Comparison of ENCODE assay signal across 8 mouse cellular contexts in genomic region chr2:110949679-110950431, GRCm38 (mm10). TPM values are rescaled to one million over a fixed set of nuclear protein-coding genes. Genes with fewer than 3 reads are reported as not detected.
DNase-seq lines count a peak whose midpoint lies in the region; ATAC-seq and TF ChIP-seq lines count a peak whose summit lies in the region.

No protein-coding gene starts in this region.

- WGBS in lung, embryonic 14.5 days: 3% methylated on average over 20 of the region's 20 CpGs
- 11% methylated on average over 20 of the region's 20 CpGs for WGBS in embryonic facial prominence, embryonic 11.5 days
- WGBS in midbrain, embryonic 12.5 days: 4% methylated on average over 20 of the region's 20 CpGs
- WGBS in stomach, postnatal 0 days: 3% methylated on average over 20 of the region's 20 CpGs

- H3K4me2 ChIP-seq in lung, embryonic 14.5 days: peak overlapping the region; percentile 54
- H3K4me2 ChIP-seq in embryonic facial prominence, embryonic 11.5 days (ENCODE audit: low read depth, low read length): peak overlapping the region; percentile 54
- peak overlapping the region; percentile 62 for H3K4me2 ChIP-seq in midbrain, embryonic 12.5 days (replicated peaks)
- peak overlapping the region; percentile 27 for H3K4me2 ChIP-seq in stomach, postnatal 0 days (replicated peaks; ENCODE audit: low read depth)

- H3K4me1 ChIP-seq in lung, embryonic 14.5 days (ENCODE audit: insufficient read depth): no peaks in the 10 kb centered on the region
- H3K4me1 ChIP-seq in embryonic facial prominence, embryonic 11.5 days (ENCODE audit: control insufficient read depth, insufficient read depth, low read length): no peaks in the 10 kb centered on the region
- 0 out of 2 replicates have a peak, but pooled peaks cover 2% of the 10 kb centered on the region for H3K4me1 ChIP-seq in midbrain, embryonic 12.5 days
- no peaks in the 10 kb centered on the region for H3K4me1 ChIP-seq in stomach, postnatal 0 days (replicated peaks; ENCODE audit: control insufficient read depth, insufficient read depth)

- H3K27ac ChIP-seq in lung, embryonic 14.5 days (ENCODE audit: low read depth): no peak overlapping the region
- H3K27ac ChIP-seq in embryonic facial prominence, embryonic 11.5 days (replicated peaks; ENCODE audit: low read depth, low read length): no peak overlapping the region
- H3K27ac ChIP-seq in midbrain, embryonic 12.5 days (replicated peaks): no peak overlapping the region
- H3K27ac ChIP-seq in stomach, postnatal 0 days (replicated peaks): no peak overlapping the region

- peak; percentile 92 for ATAC-seq in lung, embryonic 14.5 days (ENCODE audit: insufficient read depth)
- peak; percentile 98 for ATAC-seq in embryonic facial prominence, embryonic 11.5 days (replicated peaks; ENCODE audit: insufficient number of reproducible peaks, low FRiP score, low TSS enrichment, low read depth)
- peak; percentile 98 for ATAC-seq in midbrain, embryonic 12.5 days (ENCODE audit: low FRiP score, low read depth)
- ATAC-seq in stomach, postnatal 0 days (ENCODE audit: low FRiP score, low TSS enrichment): 0 out of 2 replicates have a peak, but pooled peaks have one; percentile 26

- H3K9me3 ChIP-seq in lung, embryonic 14.5 days (ENCODE audit: low read depth, low read length): no peaks in the 10 kb centered on the region
- H3K9me3 ChIP-seq in embryonic facial prominence, embryonic 11.5 days (replicated peaks; ENCODE audit: control insufficient read depth, low read length): no peaks in the 10 kb centered on the region
- no peaks in the 10 kb centered on the region for H3K9me3 ChIP-seq in midbrain, embryonic 12.5 days
- no peaks in the 10 kb centered on the region for H3K9me3 ChIP-seq in stomach, postnatal 0 days (ENCODE audit: control insufficient read depth, low read length)

- DNase-seq in lung, embryonic 14.5 days: peak; percentile 43
- DNase-seq in lung, postnatal 25 days (ENCODE audit: low spot score): no peak
- DNase-seq in embryonic facial prominence, embryonic 11.5 days (ENCODE audit: low spot score): peak; percentile 76
- peak; percentile 2 to 14 for DNase-seq in heart, adult 9 months (ENCODE audit: low spot score in 2 of 2)
- DNase-seq in layer of hippocampus, adult 9-10 months (ENCODE audit: low spot score): peak; percentile 8
- DNase-seq in stomach, postnatal 0 days (ENCODE audit: low spot score): no peak
- DNase-seq in spleen, postnatal 10 days (ENCODE audit: low spot score in 2 of 2): no peak

- no peak for TF ChIP-seq EP300 in stomach, postnatal 0 days (optimal IDR thresholded peaks at IDR 0.05)

- H3K9ac ChIP-seq in lung, embryonic 14.5 days: no peak overlapping the region
- H3K9ac ChIP-seq in embryonic facial prominence, embryonic 11.5 days (replicated peaks; ENCODE audit: low read length): 0 out of 2 replicates have a peak overlapping the region, but pooled peaks have one; percentile 3
- peak overlapping the region; percentile 48 for H3K9ac ChIP-seq in midbrain, embryonic 12.5 days (replicated peaks)
- H3K9ac ChIP-seq in stomach, postnatal 0 days (ENCODE audit: low read length): no peak overlapping the region

- TF ChIP-seq CTCF in lung, embryonic 14.5 days (IDR thresholded peaks at IDR 0.05; ENCODE audit: low read depth): no peak
- no peak for TF ChIP-seq CTCF in stomach, postnatal 0 days (IDR thresholded peaks at IDR 0.05; ENCODE audit: low read depth)

- H3K36me3 ChIP-seq in lung, embryonic 14.5 days (ENCODE audit: insufficient read depth): no peaks in the 10 kb centered on the region
- H3K36me3 ChIP-seq in embryonic facial prominence, embryonic 11.5 days (replicated peaks; ENCODE audit: control insufficient read depth, insufficient read depth, low read depth, low read length): no peaks in the 10 kb centered on the region
- no peaks in the 10 kb centered on the region for H3K36me3 ChIP-seq in midbrain, embryonic 12.5 days
- no peaks in the 10 kb centered on the region for H3K36me3 ChIP-seq in stomach, postnatal 0 days (ENCODE audit: control insufficient read depth, insufficient read depth, low read length)

- peak overlapping the region; percentile 18 for H3K4me3 ChIP-seq in lung, embryonic 14.5 days (ENCODE audit: low read depth, low read length)
- H3K4me3 ChIP-seq in embryonic facial prominence, embryonic 11.5 days (ENCODE audit: low read depth, low read length): peak overlapping the region; percentile 25
- H3K4me3 ChIP-seq in midbrain, embryonic 12.5 days: peak overlapping the region; percentile 44
- no peak overlapping the region for H3K4me3 ChIP-seq in stomach, postnatal 0 days (ENCODE audit: low read depth, low read length)

- H3K27me3 ChIP-seq in lung, embryonic 14.5 days (ENCODE audit: insufficient read depth, low read length): no peaks in the 10 kb centered on the region
- H3K27me3 ChIP-seq in embryonic facial prominence, embryonic 11.5 days (ENCODE audit: control insufficient read depth, insufficient read depth, low read length): no peaks in the 10 kb centered on the region
- H3K27me3 ChIP-seq in midbrain, embryonic 12.5 days: no peaks in the 10 kb centered on the region
- H3K27me3 ChIP-seq in stomach, postnatal 0 days (ENCODE audit: control insufficient read depth, insufficient read depth, low read length): no peaks in the 10 kb centered on the region

RNA-seq across cellular contexts. Expression of gene Ano3, which starts 0.9 kb away (rescaled TPM):
- 0.08 and 0.12 TPM in 2 replicates for polyA plus RNA-seq in lung, embryonic 14.5 days (2014; fragmentation: Nextera tagmentation; extraction: Ambion mirVana)
- 0.11 and 0.73 TPM in 2 replicates for polyA plus RNA-seq in embryonic facial prominence, embryonic 11.5 days (2014; fragmentation: Nextera tagmentation; extraction: Ambion mirVana)
- polyA plus RNA-seq in midbrain, embryonic 12.5 days (2016; fragmentation: Nextera tagmentation; extraction: Ambion mirVana): 1.0 and 1.4 TPM in 2 replicates
- 0.05 and 0.16 TPM in 2 replicates for polyA plus RNA-seq in stomach, postnatal 0 days (2015; fragmentation: Nextera tagmentation; extraction: Ambion mirVana)

Comparison
In these comparisons a context has a peak if more than half of its experiments do, and no peak if none do; other contexts are left out.
1. DNase-seq: peak in lung, embryonic 14.5 days (single experiment), embryonic facial prominence, embryonic 11.5 days (single experiment), heart, adult 9 months (2 of 2) and layer of hippocampus, adult 9-10 months (single experiment); none in lung, postnatal 25 days (single experiment), stomach, postnatal 0 days (single experiment) and spleen, postnatal 10 days (0 of 2).
2. ATAC-seq: peak in every context shown above with its lines; median percentile 98 in embryonic facial prominence, embryonic 11.5 days; 98 in midbrain, embryonic 12.5 days; 92 in lung, embryonic 14.5 days; 26 in stomach, postnatal 0 days.
3. H3K9ac ChIP-seq: peak in embryonic facial prominence, embryonic 11.5 days (single experiment) and midbrain, embryonic 12.5 days (single experiment); none in lung, embryonic 14.5 days (single experiment) and stomach, postnatal 0 days (single experiment).
4. Peak in every context shown above with its lines, with median percentiles within 50 percentile points of each other: H3K4me2 ChIP-seq.